Mouse (Mus musculus): ENCODE measurements around the gene Samd4b.

DNA sequence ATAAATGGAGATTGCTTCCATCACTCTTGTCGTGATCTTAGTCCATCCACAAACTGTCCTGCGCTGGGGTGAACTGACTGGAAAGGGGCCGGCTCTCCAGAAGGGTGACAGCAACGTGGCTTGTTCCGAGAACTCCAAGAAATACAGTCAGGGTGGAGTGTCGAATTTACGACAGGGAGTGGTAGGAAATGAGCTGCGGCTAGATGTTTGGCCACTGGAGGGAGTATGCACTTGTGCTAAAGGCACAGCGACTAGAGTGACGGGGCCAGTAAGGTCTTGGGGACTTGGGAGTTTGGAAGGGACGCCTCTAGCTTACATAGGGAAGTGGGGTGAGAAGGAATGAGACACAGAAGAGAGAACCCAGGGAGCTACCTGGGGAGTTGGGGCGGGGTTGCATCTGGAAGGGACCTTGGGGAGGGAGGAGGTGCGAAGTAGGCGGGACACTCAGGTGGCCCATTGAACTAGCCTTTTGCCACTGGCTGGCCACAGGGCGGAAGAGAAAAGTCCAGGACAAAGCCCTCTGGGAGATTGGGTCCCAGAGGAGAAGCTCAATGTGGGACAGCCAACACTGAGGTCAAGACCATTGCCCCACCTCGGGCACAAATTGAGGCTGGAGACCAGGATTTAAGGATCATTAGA, 160.9 kb downstream of the Samd4b start, which contains the start of gene Gmfg:
- TF ChIP-seq POLR2A (IDR thresholded peaks at IDR 0.05; ENCODE audit: borderline replicate concordance, extremely low read depth, insufficient read depth, insufficient read length, poor library complexity, severe bottlenecking) (no peak), CTCF (IDR thresholded peaks at IDR 0.05; ENCODE audit: borderline replicate concordance, extremely low read depth, insufficient read depth, insufficient read length) (peak; percentile 75; the same call in 1 of the 2 replicates)

All from brain, embryonic 14.5 days (tissue).